Mouse (Mus musculus) MEL (cell line): ENCODE data around the gene Mpp4. TPM values are rescaled to one million over a fixed set of nuclear protein-coding genes. Genes with fewer than 3 reads are reported as not detected.

ENCODE experiments used
- DNase-seq: peaks from one replicate; pipeline ENCODE4 v3.0.0; 2011; ENCODE audit warnings: low read depth, low spot score
- H3K27ac ChIP-seq: 2 replicates; pipeline ENCODE4 v1.5.1; 2012; ENCODE audit warnings: low read depth, mild to moderate bottlenecking, control low read depth, low read length, moderate library complexity; ENCODE audit not compliant: control insufficient read depth
- H3K27me3 ChIP-seq, 2 experiments: fragments of 150-350 bp in 1 of 2; sonication (generic) in 1 of 2; 2 replicates each; pipeline ENCODE4 v1.6.1; 2012; ENCODE audit warnings: low read length in 2 of 2, mild to moderate bottlenecking in 2 of 2, improper control_type of control experiment in 1 of 2, moderate library complexity in 1 of 2; ENCODE audit not compliant: insufficient read depth in 2 of 2, control insufficient read depth in 1 of 2
- H3K36me3 ChIP-seq, 2 experiments: 2 replicates each; pipeline ENCODE4 v1.6.1; 2012 to 2014; ENCODE audit warnings: low read length in 2 of 2, improper control_type of control experiment in 1 of 2, inconsistent platforms in 1 of 2, mild to moderate bottlenecking in 1 of 2; ENCODE audit not compliant: insufficient read depth in 2 of 2, control insufficient read depth in 1 of 2
- H3K4me1 ChIP-seq, 2 experiments: fragments of 150-350 bp in 1 of 2; sonication (generic) in 1 of 2; 2 replicates each; pipeline ENCODE4 v1.6.1; 2012; ENCODE audit warnings: low read length in 2 of 2, improper control_type of control experiment in 1 of 2, mild to moderate bottlenecking in 1 of 2; ENCODE audit not compliant: insufficient read depth in 2 of 2, control insufficient read depth in 1 of 2
- H3K4me3 ChIP-seq, 2 experiments: fragments of 150-350 bp in 1 of 2; sonication (generic) in 1 of 2; 2 replicates each; pipeline ENCODE4 v1.5.1; 2012; ENCODE audit warnings: low read depth in 2 of 2, low read length in 2 of 2, mild to moderate bottlenecking in 2 of 2, moderate library complexity in 2 of 2, control low read depth in 1 of 2, improper control_type of control experiment in 1 of 2; ENCODE audit not compliant: control insufficient read depth in 1 of 2, insufficient read depth in 1 of 2
- H3K79me2 ChIP-seq: 2 replicates; pipeline ENCODE4 v1.6.1; 2012; ENCODE audit warnings: mild to moderate bottlenecking, low read length, moderate library complexity; ENCODE audit not compliant: control insufficient read depth, poor library complexity, insufficient read depth
- H3K9ac ChIP-seq: 2 replicates; pipeline ENCODE4 v1.6.1; 2012; ENCODE audit warnings: low read depth, mild to moderate bottlenecking, control low read depth, low read length, moderate library complexity; ENCODE audit not compliant: control insufficient read depth, poor library complexity, severe bottlenecking
- H3K9me3 ChIP-seq: fragments of 150-350 bp; sonication (generic); replicated peaks from 2 replicates; pipeline ENCODE4 v1.6.1; 2012; ENCODE audit warnings: mild to moderate bottlenecking, low read length, improper control_type of control experiment, moderate library complexity; ENCODE audit not compliant: insufficient read depth
- BHLHE40 ChIP-seq: IDR thresholded peaks from 2 replicates; pipeline ENCODE4 v1.6.1; 2012; ENCODE audit warnings: low read depth, mild to moderate bottlenecking, inconsistent platforms, low read length, improper control_type of control experiment, borderline replicate concordance
- CHD1 ChIP-seq: IDR thresholded peaks from 2 replicates; pipeline ENCODE4 v1.6.1; 2012; ENCODE audit warnings: low read depth, mild to moderate bottlenecking, inconsistent platforms, low read length, improper control_type of control experiment
- CTCF ChIP-seq, 3 experiments: IDR thresholded peaks in 2 of 3; conservative IDR thresholded peaks in 1 of 3; 2 replicates each; pipeline ENCODE4 v1.5.1; 2011 to 2012; ENCODE audit warnings: low read length in 3 of 3, low read depth in 2 of 3, mild to moderate bottlenecking in 2 of 3, improper control_type of control experiment in 1 of 3, inconsistent platforms in 1 of 3, mixed read lengths in 1 of 3, moderate library complexity in 1 of 3; ENCODE audit not compliant: control insufficient read depth in 1 of 3, insufficient read depth in 1 of 3, poor library complexity in 1 of 3, severe bottlenecking in 1 of 3
- E2F4 ChIP-seq: IDR thresholded peaks from 2 replicates; pipeline ENCODE4 v1.6.1; 2011; ENCODE audit warnings: low read depth, low read length, improper control_type of control experiment, borderline replicate concordance
- EP300 ChIP-seq, 2 experiments: IDR thresholded peaks; 2 replicates each; pipeline ENCODE4 v1.6.1; 2011; ENCODE audit warnings: improper control_type of control experiment in 2 of 2, low read length in 2 of 2, low read depth in 1 of 2, mild to moderate bottlenecking in 1 of 2
- ETS1 ChIP-seq: IDR thresholded peaks from 2 replicates; pipeline ENCODE4 v1.6.1; 2012; ENCODE audit warnings: low read depth, mild to moderate bottlenecking, inconsistent platforms, low read length, improper control_type of control experiment, moderate library complexity
- HCFC1 ChIP-seq: IDR thresholded peaks from 2 replicates; pipeline ENCODE4 v1.6.1; 2012; ENCODE audit warnings: low read depth, mild to moderate bottlenecking, inconsistent platforms, low read length, improper control_type of control experiment, moderate library complexity
- MAFK ChIP-seq: IDR thresholded peaks from 2 replicates; pipeline ENCODE4 v1.6.1; 2011; ENCODE audit warnings: low read depth, mild to moderate bottlenecking, low read length, improper control_type of control experiment, borderline replicate concordance
- MYB ChIP-seq: IDR thresholded peaks from 2 replicates; pipeline ENCODE4 v1.6.1; 2011; ENCODE audit warnings: mild to moderate bottlenecking, low read depth, low read length, improper control_type of control experiment
- SIN3A ChIP-seq: IDR thresholded peaks from 2 replicates; pipeline ENCODE4 v1.6.1; 2012; ENCODE audit warnings: low read length, improper control_type of control experiment, inconsistent platforms
- SMC3 ChIP-seq: IDR thresholded peaks from 2 replicates; pipeline ENCODE4 v1.6.1; 2011; ENCODE audit warnings: low read depth, low read length, improper control_type of control experiment
- TBP ChIP-seq: IDR thresholded peaks from 2 replicates; pipeline ENCODE4 v1.8.0; 2011; ENCODE audit warnings: low read depth, low read length, improper control_type of control experiment
- USF1 ChIP-seq: IDR thresholded peaks from 2 replicates; pipeline ENCODE4 v1.6.1; 2014; ENCODE audit warnings: low read depth, mild to moderate bottlenecking, inconsistent platforms, low read length, improper control_type of control experiment, moderate library complexity
- USF2 ChIP-seq, 2 experiments: IDR thresholded peaks; 2 replicates each; pipeline ENCODE4 v1.6.1; 2011 to 2012; ENCODE audit warnings: improper control_type of control experiment in 2 of 2, low read length in 2 of 2, borderline replicate concordance in 1 of 2, inconsistent platforms in 1 of 2, low read depth in 1 of 2, mild to moderate bottlenecking in 1 of 2; ENCODE audit not compliant: insufficient read depth in 1 of 2
- ZC3H11A ChIP-seq: IDR thresholded peaks from 2 replicates; pipeline ENCODE4 v1.6.1; 2012; ENCODE audit warnings: low read depth, mild to moderate bottlenecking, inconsistent platforms, low read length, improper control_type of control experiment
- ZKSCAN1 ChIP-seq: IDR thresholded peaks from 2 replicates; pipeline ENCODE4 v1.6.1; 2012; ENCODE audit warnings: low read depth, mild to moderate bottlenecking, inconsistent platforms, low read length, improper control_type of control experiment, moderate library complexity
- ZMIZ1 ChIP-seq: IDR thresholded peaks from 2 replicates; pipeline ENCODE4 v1.6.1; 2012; ENCODE audit warnings: low read depth, mild to moderate bottlenecking, inconsistent platforms, low read length, improper control_type of control experiment, moderate library complexity
- ZNF384 ChIP-seq: IDR thresholded peaks from 2 replicates; pipeline ENCODE4 v1.6.1; 2012; ENCODE audit warnings: low read depth, mild to moderate bottlenecking, inconsistent platforms, low read length, improper control_type of control experiment
- polyA plus RNA-seq, 2 experiments: library from polyadenylated mRNA; stranded (reverse) in 1 of 2; unstranded in 1 of 2; fragments of >175 nt in 1 of 2; fragments of >200 nt in 1 of 2; gene quantifications; 2 replicates each; pipeline versions ENCODE4 v1.2.1 to v1.2.4; 2012; ENCODE audit warnings: low replicate concordance in 2 of 2, low read depth in 1 of 2; ENCODE audit not compliant: insufficient read length in 2 of 2, insufficient read depth in 1 of 2, missing spikeins in 1 of 2
- total RNA-seq: library from RNA; depleted of rRNA; stranded (reverse); fragments of 300-350 nt; gene quantifications from 2 replicates; pipeline ENCODE4 v1.2.3, GENCODE M21; 2012

The Mpp4 gene
- total and polyA plus RNA-seq, 3 experiments: 0.19 to 0.23 TPM; not detected in 1

- no peaks in the 10 kb centered on the region for H3K9me3 ChIP-seq
- H3K27ac ChIP-seq: no peak overlapping the region
- no peak overlapping the region for H3K9ac ChIP-seq
- DNase-seq: no peak
- H3K4me1 ChIP-seq: no peaks in the 10 kb centered on the region; a peak in 1 of 4 replicates
- H3K27me3 ChIP-seq: peaks cover 0 to 3% of the 10 kb centered on the region in 2 experiments; a peak in 2 of 4 replicates
- no peaks in the 10 kb centered on the region for H3K36me3 ChIP-seq
- no peak overlapping the region for H3K4me3 ChIP-seq
- no peaks in the 10 kb centered on the region for H3K79me2 ChIP-seq
- no peak for TF ChIP-seq BHLHE40
These were observed 5.3 kb downstream of the Mpp4 start for GRCm38 (mm10) chr1:59157846-59158245.

GRCm38 (mm10) chr1:59152346-59152745 lies 10.8 kb downstream of the Mpp4 start:
- no peaks in the 10 kb centered on the region for H3K36me3 ChIP-seq
- no peaks in the 10 kb centered on the region for H3K9me3 ChIP-seq
- TF ChIP-seq ZKSCAN1 (no peak), HCFC1 (no peak), E2F4 (no peak), ZMIZ1 (no peak), CHD1 (no peak), ZNF384 (no peak), ZC3H11A (no peak), MAFK (no peak), USF2 (IDR thresholded peaks at IDR 0.05; ENCODE audit: borderline replicate concordance in 1 of 2, insufficient read depth in 1 of 2, low read depth in 1 of 2, low read length in 2 of 2) (no peak), MYB (no peak), EP300 (IDR thresholded peaks at IDR 0.05; ENCODE audit: low read depth in 1 of 2, low read length in 2 of 2) (no peak), SIN3A (no peak), ETS1 (no peak), CTCF (IDR thresholded peaks at IDR 0.05 in 2 of 3, conservative IDR thresholded peaks at IDR 0.05 in 1 of 3; ENCODE audit: control insufficient read depth in 1 of 3, insufficient read depth in 1 of 3, low read depth in 2 of 3, low read length in 3 of 3, poor library complexity in 1 of 3, severe bottlenecking in 1 of 3) (no peak)
- H3K27me3 ChIP-seq: peaks cover 0 to 3% of the 10 kb centered on the region in 2 experiments; a peak in 3 of 4 replicates
- no peak overlapping the region for H3K27ac ChIP-seq
- no peak overlapping the region for H3K4me3 ChIP-seq
- H3K79me2 ChIP-seq: no peaks in the 10 kb centered on the region
- no peaks in the 10 kb centered on the region for H3K4me1 ChIP-seq
- DNase-seq: no peak
- no peak overlapping the region for H3K9ac ChIP-seq

- Histone ChIP-seq H3K36me3 (no peaks in the 10 kb centered on the region), H3K9ac (no peak overlapping the region), H3K79me2 (no peaks in the 10 kb centered on the region), H3K27me3 (no peaks in the 10 kb centered on the region; a peak in 3 of 4 replicates), H3K4me1 (no peaks in the 10 kb centered on the region), H3K27ac (no peak overlapping the region), H3K9me3 (no peaks in the 10 kb centered on the region), H3K4me3 (no peak overlapping the region)
- no peak for DNase-seq
- peak in 1 of 3 experiments; percentile 24; a peak in 2 of 6 replicates for TF ChIP-seq CTCF (IDR thresholded peaks at IDR 0.05 in 2 of 3, conservative IDR thresholded peaks at IDR 0.05 in 1 of 3; ENCODE audit: control insufficient read depth in 1 of 3, insufficient read depth in 1 of 3, low read depth in 2 of 3, low read length in 3 of 3, poor library complexity in 1 of 3, severe bottlenecking in 1 of 3)
- no peak for TF ChIP-seq ZKSCAN1
- TF ChIP-seq USF1: no peak
- TF ChIP-seq SMC3: peak; percentile 31
- no peak for TF ChIP-seq TBP
These were observed 12.6 kb downstream of the Mpp4 start for GRCm38 (mm10) chr1:59150542-59150941.
